Mouse (Mus musculus) stomach, embryonic 16.5 days (tissue): ENCODE measurements at regions not wholly inside any gene's neighbourhood (a gene's known extent, or its start where the extent isn't known, plus 50 kb on each side); places are given as distances from the start of the nearest gene placed in this dataset.

ENCODE experiments used
- ATAC-seq: fragments of 200-750 bp; cut with Nextera tagmentation; 2 replicates; pipeline ENCODE4 v1.8.0; 2017; ENCODE audit warnings: moderate number of reproducible peaks, moderate TSS enrichment; ENCODE audit not compliant: insufficient read depth, low FRiP score
- H3K27ac ChIP-seq: fragments of 300-500 bp; sonication (generic); 2 replicates; pipeline ENCODE4 v1.5.1; 2014; ENCODE audit warnings: low read length
- H3K27me3 ChIP-seq: fragments of 300-500 bp; sonication (generic); 2 replicates; pipeline ENCODE4 v1.6.1; 2014; ENCODE audit warnings: low read length, control low read depth, mixed read lengths; ENCODE audit not compliant: control insufficient read depth, insufficient read depth
- H3K36me3 ChIP-seq: fragments of 300-500 bp; sonication (generic); 2 replicates; pipeline ENCODE4 v1.6.1; 2014; ENCODE audit warnings: low read length; ENCODE audit not compliant: control insufficient read depth, insufficient read depth
- H3K4me1 ChIP-seq: fragments of 300-500 bp; sonication (generic); 2 replicates; pipeline ENCODE4 v1.6.1; 2014; ENCODE audit warnings: low read length, control low read depth, mixed read lengths; ENCODE audit not compliant: control insufficient read depth, insufficient read depth
- H3K4me2 ChIP-seq: fragments of 300-500 bp; sonication (generic); 2 replicates; pipeline ENCODE4 v1.6.1; 2014; ENCODE audit warnings: low read depth, low read length, mixed read lengths
- H3K4me3 ChIP-seq: fragments of 300-500 bp; sonication (generic); replicated peaks from 2 replicates; pipeline ENCODE4 v1.5.1; 2014; ENCODE audit warnings: mild to moderate bottlenecking, low read length
- H3K9ac ChIP-seq: fragments of 300-500 bp; sonication (generic); 2 replicates; pipeline ENCODE4 v1.6.1; 2014; ENCODE audit warnings: low read length
- H3K9me3 ChIP-seq: fragments of 300-500 bp; sonication (generic); replicated peaks from 2 replicates; pipeline ENCODE4 v1.6.1; 2016; ENCODE audit warnings: low read length, control low read depth; ENCODE audit not compliant: control insufficient read depth
- WGBS: fragments of 180-500 bp; shearing (Covaris S2); extraction: QIAGEN DNeasy Blood & Tissue Kit; methylation state at CpG from one replicate; pipeline ENCODE4 v1.1.7; 2014; 5-methylcytosine and 5-hydroxymethylcytosine counted together

- no peak for ATAC-seq
- WGBS, result 89% methylated on average over 3 of the region's 3 CpGs
- no peak overlapping the region for H3K27ac ChIP-seq
Observed at GRCm38 (mm10) chr10:111918071-111918507, 54.4 kb upstream of the Krr1 start.

GRCm38 (mm10) chr10:111919475-111919874 is 53.0 kb upstream of the Krr1 start:
- Histone ChIP-seq H3K4me3 (no peak overlapping the region), H3K9ac (no peak overlapping the region), H3K27ac (no peak overlapping the region), H3K9me3 (no peaks in the 10 kb centered on the region), H3K4me1 (peaks cover 7% of the 10 kb centered on the region; the same call in 1 of the 2 replicates), H3K36me3 (no peaks in the 10 kb centered on the region), H3K27me3 (no peaks in the 10 kb centered on the region), H3K4me2 (no peak overlapping the region)
- no peak for ATAC-seq
- 76% methylated on average over 2 of the region's 2 CpGs for WGBS

More at GRCm38 (mm10) chr10:111918071-111918507, 54.4 kb upstream of the Krr1 start:
- Histone ChIP-seq H3K4me3 (no peak overlapping the region), H3K4me1 (no peaks in the 10 kb centered on the region), H3K9ac (no peak overlapping the region), H3K36me3 (no peaks in the 10 kb centered on the region), H3K4me2 (no peak overlapping the region), H3K9me3 (no peaks in the 10 kb centered on the region), H3K27me3 (no peaks in the 10 kb centered on the region)

- no peak for ATAC-seq
- no peaks in the 10 kb centered on the region for H3K27me3 ChIP-seq
- no peak overlapping the region for H3K27ac ChIP-seq
- 59% methylated on average over 9 of the region's 9 CpGs for WGBS
- no peaks in the 10 kb centered on the region for H3K36me3 ChIP-seq
- H3K4me1 ChIP-seq, result peaks cover 10% of the 10 kb centered on the region
- H3K9me3 ChIP-seq, result no peaks in the 10 kb centered on the region
- no peak overlapping the region for H3K4me2 ChIP-seq
- H3K9ac ChIP-seq, result no peak overlapping the region
- H3K4me3 ChIP-seq, result no peak overlapping the region
Observed at GRCm38 (mm10) chr10:111921492-111921891, 51.0 kb upstream of the Krr1 start.
